Mouse (Mus musculus) midbrain, embryonic 14.5 days (tissue): Measurements from ENCODE around the gene Nelfb. TPM values are rescaled to one million over a fixed set of nuclear protein-coding genes. Genes with fewer than 3 reads are reported as not detected.
A peak's percentile ranks its signal among the peaks of the same experiment; 100 is the strongest.

Experiments
- ATAC-seq: fragments of 200-750 bp; cut with Nextera tagmentation; 2 replicates; pipeline ENCODE4 v1.8.0; 2017; ENCODE audit warnings: moderate number of reproducible peaks, moderate library complexity; ENCODE audit not compliant: low FRiP score, low TSS enrichment
- DNase-seq: peaks from one replicate; pipeline ENCODE4 v3.0.0-alpha.2; 2015
- H3K27ac ChIP-seq: fragments of 300-500 bp; sonication (generic); replicated peaks from 2 replicates; pipeline ENCODE4 v1.5.1; 2014; ENCODE audit warnings: mild to moderate bottlenecking, low read depth, low read length, moderate library complexity
- H3K27me3 ChIP-seq: fragments of 300-500 bp; sonication (generic); 2 replicates; pipeline ENCODE4 v1.6.1; 2014; ENCODE audit warnings: low read length, control low read depth, mixed read lengths; ENCODE audit not compliant: control insufficient read depth, insufficient read depth
- H3K36me3 ChIP-seq: fragments of 300-500 bp; sonication (generic); 2 replicates; pipeline ENCODE4 v1.6.1; 2014; ENCODE audit warnings: low read length, control low read depth; ENCODE audit not compliant: control insufficient read depth, insufficient read depth
- H3K4me1 ChIP-seq: fragments of 300-500 bp; sonication (generic); 2 replicates; pipeline ENCODE4 v1.6.1; 2014; ENCODE audit warnings: mild to moderate bottlenecking, antibody characterized with exemption, low read length, control low read depth; ENCODE audit not compliant: control insufficient read depth, insufficient read depth
- H3K4me2 ChIP-seq: fragments of 300-500 bp; sonication (generic); 2 replicates; pipeline ENCODE4 v1.6.1; 2014; ENCODE audit warnings: mild to moderate bottlenecking, low read length, moderate library complexity
- H3K4me3 ChIP-seq: fragments of 300-500 bp; sonication (generic); replicated peaks from 2 replicates; pipeline ENCODE4 v1.5.1; 2014; ENCODE audit warnings: low read depth, low read length
- H3K9ac ChIP-seq: fragments of 300-500 bp; sonication (generic); replicated peaks from 2 replicates; pipeline ENCODE4 v1.6.1; 2014; ENCODE audit warnings: mild to moderate bottlenecking, low read length, moderate library complexity
- H3K9me3 ChIP-seq: fragments of 300-500 bp; sonication (generic); 2 replicates; pipeline ENCODE4 v1.6.1; 2016; ENCODE audit warnings: low read length, control low read depth, mixed read lengths; ENCODE audit not compliant: control insufficient read depth
- whole genome bisulfite sequencing: fragments of 180-500 bp; shearing (Covaris S2); extraction: QIAGEN DNeasy Blood & Tissue Kit; methylation state at CpG from one replicate; pipeline ENCODE4 v1.1.7; 2014; 5-methylcytosine and 5-hydroxymethylcytosine counted together
- polyA plus RNA-seq: library from polyadenylated mRNA; unstranded; fragments of >200 nt; fragmentation: Nextera tagmentation; extraction: Ambion mirVana; gene quantifications from 2 replicates; pipeline ENCODE4 v1.2.1, GENCODE M21; 2014

Gene Nelfb
- polyA plus RNA-seq, 1 experiment from 2014 or later: 98.7 TPM

- Histone ChIP-seq H3K36me3 (no peaks in the 10 kb centered on the region), H3K4me2 (peak overlapping the region; percentile 80), H3K9ac (peak overlapping the region; percentile 62), H3K4me3 (peak overlapping the region; percentile 45), H3K4me1 (peaks cover 27% of the 10 kb centered on the region), H3K27ac (peak overlapping the region; percentile 95), H3K27me3 (no peaks in the 10 kb centered on the region), H3K9me3 (no peaks in the 10 kb centered on the region)
- under 1% methylated on average over 64 of the region's 64 CpGs for WGBS
- DNase-seq (peak; percentile 87), ATAC-seq (peak; percentile 75)
Measured at GRCm38 (mm10) chr2:25185625-25186574, 25.4 kb downstream of the Nelfb start.

- H3K9me3 ChIP-seq: no peaks in the 10 kb centered on the region
- H3K36me3 ChIP-seq: no peaks in the 10 kb centered on the region
- peak overlapping the region; percentile 80 for H3K4me2 ChIP-seq
Measured at GRCm38 (mm10) chr2:25184496-25184895, 26.8 kb downstream of the Nelfb start.

GRCm38 (mm10) chr2:25183336-25183735 lies 28.0 kb downstream of the Nelfb start:
- Histone ChIP-seq H3K4me2 (peak overlapping the region; percentile 80), H3K9me3 (no peaks in the 10 kb centered on the region), H3K27ac (no peak overlapping the region), H3K4me1 (peaks cover 44% of the 10 kb centered on the region), H3K4me3 (peak overlapping the region; percentile 72; the same call in 1 of the 2 replicates), H3K9ac (no peak overlapping the region), H3K27me3 (no peaks in the 10 kb centered on the region), H3K36me3 (no peaks in the 10 kb centered on the region)
- no peak for DNase-seq
- whole genome bisulfite sequencing: 52% methylated on average over 2 of the region's 2 CpGs
- ATAC-seq: no peak

More at GRCm38 (mm10) chr2:25184496-25184895, 26.8 kb downstream of the Nelfb start:
- H3K4me1 ChIP-seq: peaks cover 34% of the 10 kb centered on the region
- H3K9ac ChIP-seq: no peak overlapping the region
- H3K4me3 ChIP-seq: no peak overlapping the region
- no peak for DNase-seq
- no peak for ATAC-seq
- peak overlapping the region; percentile 95 for H3K27ac ChIP-seq
- no peaks in the 10 kb centered on the region for H3K27me3 ChIP-seq
- WGBS: 91% methylated on average over 7 of the region's 7 CpGs

DNA sequence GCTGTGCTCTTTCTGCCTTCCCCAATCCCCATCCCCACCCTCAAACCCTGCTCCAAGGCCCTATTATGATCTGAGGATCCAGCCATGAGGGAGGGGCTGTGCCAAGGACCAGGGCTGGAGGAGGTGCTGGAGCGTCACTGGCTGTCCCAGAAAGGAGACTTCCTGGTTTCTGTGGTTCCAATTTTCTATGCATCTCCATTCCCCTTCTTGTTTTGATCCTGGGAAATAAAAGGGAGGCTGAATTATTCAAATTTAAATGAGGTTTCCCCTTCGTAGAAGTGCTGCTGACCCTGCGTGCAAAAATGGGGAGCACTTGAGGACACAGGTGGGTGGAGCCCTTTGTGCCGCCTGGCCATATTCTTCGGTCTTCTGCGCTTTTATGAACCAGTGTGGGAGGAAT lies 28.6 kb downstream of the Nelfb start:
- peak overlapping the region; percentile 52 for H3K27ac ChIP-seq
- peak overlapping the region; percentile 80 for H3K4me2 ChIP-seq
- 2% methylated on average over 6 of the region's 6 CpGs for WGBS
- peaks cover 51% of the 10 kb centered on the region for H3K4me1 ChIP-seq
- no peaks in the 10 kb centered on the region for H3K27me3 ChIP-seq
- peak overlapping the region; percentile 72 for H3K4me3 ChIP-seq
- H3K9ac ChIP-seq: peak overlapping the region; percentile 60; the same call in 1 of the 2 replicates
- H3K9me3 ChIP-seq: no peaks in the 10 kb centered on the region
- DNase-seq (peak; percentile 74), ATAC-seq (no peak)
- no peaks in the 10 kb centered on the region for H3K36me3 ChIP-seq

- Histone ChIP-seq H3K9me3 (no peaks in the 10 kb centered on the region), H3K4me2 (peak overlapping the region; percentile 80), H3K4me1 (peaks cover 58% of the 10 kb centered on the region), H3K9ac (peak overlapping the region; percentile 60), H3K4me3 (peak overlapping the region; percentile 72), H3K27me3 (no peaks in the 10 kb centered on the region), H3K36me3 (no peaks in the 10 kb centered on the region), H3K27ac (peak overlapping the region; percentile 83)
- peak; percentile 46 for DNase-seq
- 0% methylated on average over 17 of the region's 17 CpGs for WGBS
- ATAC-seq: no peak
Measured at GRCm38 (mm10) chr2:25181891-25182397, 29.3 kb downstream of the Nelfb start.

DNA sequence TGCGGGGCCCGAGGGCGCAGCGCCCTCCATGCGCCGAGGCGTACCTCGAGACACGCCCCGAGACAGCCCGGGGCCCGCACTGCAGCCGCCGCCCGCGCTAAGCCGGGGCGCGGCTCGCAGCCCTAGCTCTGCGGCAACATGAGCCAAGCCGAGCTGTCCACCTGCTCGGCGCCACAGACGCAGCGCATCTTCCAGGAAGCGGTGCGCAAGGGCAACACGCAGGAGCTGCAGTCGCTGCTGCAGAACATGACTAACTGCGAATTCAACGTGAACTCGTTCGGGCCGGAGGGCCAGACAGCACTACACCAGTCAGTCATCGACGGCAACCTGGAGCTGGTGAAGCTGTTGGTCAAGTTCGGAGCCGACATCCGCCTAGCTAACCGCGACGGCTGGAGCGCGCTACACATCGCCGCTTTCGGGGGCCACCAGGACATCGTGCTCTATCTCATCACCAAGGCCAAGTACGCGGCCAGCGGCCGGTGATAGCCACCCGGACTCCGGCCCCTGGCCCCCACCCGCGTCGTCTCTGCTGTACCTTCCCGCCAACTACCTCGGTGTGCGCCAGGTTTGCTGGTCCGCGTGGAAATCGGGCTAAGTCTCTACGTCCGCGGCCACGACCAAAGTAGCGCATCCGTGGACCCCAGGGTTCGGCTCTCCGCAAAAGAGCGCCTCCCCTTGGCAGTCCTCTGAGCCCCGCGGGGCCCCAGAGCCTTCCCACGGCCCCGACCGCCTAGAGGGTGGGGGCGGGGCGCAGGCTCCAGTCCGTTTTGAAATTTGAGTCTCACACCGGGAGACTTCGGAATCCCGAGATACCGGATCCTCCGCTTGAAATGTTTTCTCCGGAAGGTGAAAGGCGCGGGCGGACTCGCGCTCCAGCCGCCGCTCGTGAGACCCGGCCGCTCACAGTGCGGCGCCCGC lies 30.1 kb downstream of the Nelfb start:
- Histone ChIP-seq H3K9me3 (no peaks in the 10 kb centered on the region), H3K27ac (peak overlapping the region; percentile 83), H3K4me1 (peaks cover 65% of the 10 kb centered on the region), H3K27me3 (no peaks in the 10 kb centered on the region), H3K4me2 (peak overlapping the region; percentile 80), H3K9ac (peak overlapping the region; percentile 60), H3K4me3 (peak overlapping the region; percentile 72), H3K36me3 (no peaks in the 10 kb centered on the region)
- under 1% methylated on average over 100 of the region's 100 CpGs for WGBS
- ATAC-seq (peak; percentile 31; the same call in 1 of the 2 replicates), DNase-seq (peak; percentile 78)

DNA sequence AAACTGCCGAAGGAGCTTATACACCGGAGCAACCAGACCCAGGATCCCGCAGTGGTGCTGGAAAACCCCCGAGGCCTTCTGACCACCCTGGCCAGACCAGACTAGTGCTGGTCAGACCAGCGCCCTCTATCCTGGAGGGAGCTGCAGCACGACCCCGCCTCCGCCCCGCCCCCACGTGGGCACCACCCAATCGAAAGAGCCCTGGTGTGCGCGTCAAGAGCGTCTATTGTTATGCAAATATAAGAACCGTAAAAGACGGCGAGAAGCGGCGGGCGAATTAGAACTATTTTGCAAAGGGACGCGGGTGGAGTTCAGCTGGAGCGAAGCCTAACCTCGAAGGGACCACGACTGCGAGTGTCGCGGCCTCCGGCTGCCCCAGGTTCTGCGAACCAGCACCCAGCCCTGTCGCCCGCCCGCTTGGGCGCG lies 30.8 kb downstream of the Nelfb start, which contains the start of gene Nrarp:
Gene Nrarp, plus strand, starts transcription at position 281 of the 426 bp plus-strand sequence.
- ATAC-seq: peak; percentile 90
- peak within 1 kb of the TSS; percentile 80 for H3K4me2 ChIP-seq
- H3K27me3 ChIP-seq: no peaks in the 10 kb centered on the region
- peak within 1 kb of the TSS; percentile 60 for H3K9ac ChIP-seq
- H3K36me3 ChIP-seq: no peaks in the 10 kb centered on the region
- H3K9me3 ChIP-seq: no peaks in the 10 kb centered on the region
- DNase-seq: peak; percentile 96
- peak within 1 kb of the TSS; percentile 72 for H3K4me3 ChIP-seq
- WGBS: 0% methylated on average over 35 of the region's 35 CpGs
- peak within 1 kb of the TSS; percentile 83 for H3K27ac ChIP-seq
- peaks cover 70% of the 10 kb centered on the region for H3K4me1 ChIP-seq
